Mouse (Mus musculus) cerebellum, adult 11-12 months (tissue): ENCODE results near the gene Cerk.
A peak's percentile ranks its signal among the peaks of the same experiment; 100 is the strongest.
"Not testable (repeated sequence)": the region's sequence is repeated elsewhere in the genome, so short reads cannot be mapped to it uniquely, and the experiment has no call there.

Experiments used
- DNase-seq: peaks from one replicate; pipeline ENCODE4 v3.0.0; 2022

Cerk gene

DNA sequence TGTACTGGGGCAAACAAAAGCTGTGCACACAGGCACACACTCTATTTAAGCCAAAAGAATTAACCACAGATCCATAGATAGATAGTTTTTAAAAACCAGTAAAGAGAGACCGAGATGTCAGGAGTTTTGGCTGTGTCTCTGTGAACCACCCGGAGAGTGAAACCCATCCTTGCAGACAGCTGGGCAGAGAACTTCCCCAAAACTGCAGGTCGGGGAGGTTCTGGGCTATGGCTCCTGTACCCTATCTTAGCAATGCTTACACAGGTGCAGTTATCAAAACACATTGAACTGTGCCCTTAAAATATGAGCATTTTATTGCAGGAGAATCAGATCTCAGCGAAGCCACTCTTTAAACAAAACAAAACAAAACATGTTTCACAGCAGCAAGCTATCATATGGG, 5.5 kb downstream of the Cerk start:
- no peak for DNase-seq

GRCm38 (mm10) chr15:86178594-86178993, 7.3 kb downstream of the Cerk start:
- no peak for DNase-seq

- DNase-seq, result peak; percentile 89
These were observed 8.2 kb downstream of the Cerk start for GRCm38 (mm10) chr15:86177703-86178251.

DNA sequence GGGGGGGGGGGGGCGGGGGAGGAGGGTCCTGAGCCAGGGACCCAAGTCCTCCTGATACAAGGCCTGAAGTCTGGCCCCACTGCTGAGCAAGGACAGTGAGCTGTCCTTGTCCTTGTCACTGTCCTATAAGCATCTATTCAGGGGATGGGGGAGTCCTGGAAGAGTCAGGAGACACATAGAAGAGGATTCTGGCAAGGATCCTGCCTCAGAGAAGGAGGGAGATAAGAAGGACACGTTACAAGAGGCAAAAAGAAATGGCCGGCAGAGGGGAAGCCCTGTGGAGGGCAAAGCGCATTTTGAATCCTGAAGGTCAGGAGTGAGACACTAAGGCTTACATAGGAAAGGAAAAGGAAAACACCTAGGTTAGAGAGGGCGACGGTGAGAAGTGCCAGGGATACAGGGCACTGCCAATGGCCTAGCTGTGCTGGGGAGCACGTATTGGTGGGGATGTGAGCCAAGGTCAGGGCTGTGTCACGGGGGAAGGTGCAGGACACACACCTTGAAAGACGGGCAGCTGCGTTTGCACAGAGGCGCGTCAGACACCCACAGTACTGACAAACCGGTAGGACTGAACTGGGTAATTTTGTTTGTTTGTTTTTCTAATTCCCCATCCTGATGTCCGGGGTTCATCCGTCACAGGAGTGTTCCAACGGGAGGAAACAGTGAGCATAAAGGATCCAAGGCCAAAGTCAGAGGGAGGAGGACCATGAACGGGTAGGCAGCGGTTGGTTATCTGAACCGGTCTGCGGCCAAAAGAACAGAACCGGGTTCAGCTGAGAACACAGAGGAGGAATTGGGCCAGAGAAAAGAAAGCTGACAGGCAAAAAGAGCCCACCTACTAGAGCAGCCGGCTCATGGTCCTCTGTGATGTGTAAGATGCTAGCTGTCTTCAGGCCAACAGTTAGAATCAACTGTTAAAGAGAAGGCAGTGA, 8.9 kb downstream of the Cerk start:
- peak; percentile 48 for DNase-seq

- DNase-seq, result peak; percentile 31
These were observed 9.8 kb downstream of the Cerk start for GRCm38 (mm10) chr15:86176166-86176565.

GRCm38 (mm10) chr15:86175253-86176050, 10.5 kb downstream of the Cerk start:
- no peak for DNase-seq

DNA sequence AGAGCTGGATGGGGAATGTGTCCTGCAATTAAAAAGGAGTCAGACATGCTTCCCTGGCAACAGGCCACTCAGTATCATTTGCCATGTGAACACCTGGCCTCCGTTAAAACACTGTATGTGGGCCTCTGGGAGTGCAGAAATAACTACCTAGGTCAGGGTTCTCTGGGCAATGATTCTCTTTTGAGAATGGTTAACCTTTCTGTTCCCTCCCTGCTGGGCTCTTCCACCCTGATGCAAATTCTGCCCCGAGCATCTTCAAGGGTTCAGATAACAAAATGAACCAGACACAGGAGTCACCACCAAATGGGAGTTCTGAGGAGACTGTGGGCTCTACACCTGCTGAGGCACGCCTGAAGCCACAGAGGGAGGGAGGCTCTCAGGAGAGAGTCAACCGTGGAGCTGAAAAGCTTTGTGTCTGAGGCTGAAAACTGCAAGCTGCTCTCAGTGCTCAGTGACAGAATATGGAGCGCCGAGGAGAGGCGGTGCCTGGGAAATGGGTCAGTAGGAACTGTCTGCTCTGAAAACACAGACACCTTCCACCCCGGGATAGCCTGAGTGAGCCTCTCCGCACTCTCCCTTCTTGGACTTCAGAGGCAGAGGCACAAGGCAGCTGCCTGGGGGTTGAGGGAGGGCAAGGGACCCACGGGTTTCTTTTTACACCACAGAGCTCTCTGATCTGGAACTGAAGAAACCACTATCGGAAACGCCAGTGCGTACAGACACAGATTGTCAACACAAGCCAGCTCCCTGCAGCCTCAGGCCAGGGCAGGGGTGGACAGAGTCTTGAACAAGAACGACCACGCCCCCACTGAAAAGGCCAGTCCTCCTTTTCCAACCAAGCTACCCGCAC, 12.6 kb downstream of the Cerk start:
- no peak for DNase-seq

GRCm38 (mm10) chr15:86172526-86172925, 13.4 kb downstream of the Cerk start:
- peak; percentile 40 for DNase-seq

DNA sequence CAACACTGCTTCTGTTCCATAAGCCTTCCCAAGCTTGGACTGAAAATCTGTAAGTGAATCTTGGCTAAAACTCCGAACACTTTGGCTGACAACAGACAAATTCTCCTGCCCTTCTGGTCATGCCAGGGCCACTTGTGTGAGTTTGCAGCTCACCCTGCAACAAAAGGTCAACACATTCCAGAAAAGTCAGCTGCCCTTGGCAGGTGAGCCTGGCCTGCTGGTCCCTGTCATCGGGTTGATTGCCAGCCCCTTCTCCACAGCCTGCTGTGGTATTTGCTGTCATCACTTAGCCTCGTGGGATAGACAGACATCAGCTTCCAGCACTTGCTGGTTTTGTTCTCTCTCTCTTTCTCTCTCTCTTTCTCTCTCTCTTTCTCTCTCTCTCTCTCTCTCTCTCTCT, 13.8 kb downstream of the Cerk start:
- peak; percentile 35 for DNase-seq

GRCm38 (mm10) chr15:86171316-86171715, 14.6 kb downstream of the Cerk start:
- no peak for DNase-seq

DNA sequence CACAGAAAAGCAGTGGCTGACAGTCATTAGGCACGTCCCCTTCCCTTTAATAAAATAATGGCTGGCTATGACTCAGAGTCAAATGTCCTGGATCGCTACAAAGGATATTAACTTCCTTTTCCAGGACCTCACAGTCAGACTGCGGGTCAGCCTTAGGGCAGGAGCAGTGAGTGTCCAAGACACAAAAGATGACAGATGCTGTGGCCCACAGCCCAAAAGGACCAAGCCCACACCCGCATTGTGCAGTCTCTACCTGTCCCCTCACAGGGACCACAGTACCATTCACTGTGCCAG, 16.2 kb downstream of the Cerk start:
- no peak for DNase-seq

GRCm38 (mm10) chr15:86168941-86169816, 16.8 kb downstream of the Cerk start:
- DNase-seq, result no peak

- peak; percentile 54 for DNase-seq
These were observed 17.5 kb downstream of the Cerk start for GRCm38 (mm10) chr15:86168505-86168867.

DNA sequence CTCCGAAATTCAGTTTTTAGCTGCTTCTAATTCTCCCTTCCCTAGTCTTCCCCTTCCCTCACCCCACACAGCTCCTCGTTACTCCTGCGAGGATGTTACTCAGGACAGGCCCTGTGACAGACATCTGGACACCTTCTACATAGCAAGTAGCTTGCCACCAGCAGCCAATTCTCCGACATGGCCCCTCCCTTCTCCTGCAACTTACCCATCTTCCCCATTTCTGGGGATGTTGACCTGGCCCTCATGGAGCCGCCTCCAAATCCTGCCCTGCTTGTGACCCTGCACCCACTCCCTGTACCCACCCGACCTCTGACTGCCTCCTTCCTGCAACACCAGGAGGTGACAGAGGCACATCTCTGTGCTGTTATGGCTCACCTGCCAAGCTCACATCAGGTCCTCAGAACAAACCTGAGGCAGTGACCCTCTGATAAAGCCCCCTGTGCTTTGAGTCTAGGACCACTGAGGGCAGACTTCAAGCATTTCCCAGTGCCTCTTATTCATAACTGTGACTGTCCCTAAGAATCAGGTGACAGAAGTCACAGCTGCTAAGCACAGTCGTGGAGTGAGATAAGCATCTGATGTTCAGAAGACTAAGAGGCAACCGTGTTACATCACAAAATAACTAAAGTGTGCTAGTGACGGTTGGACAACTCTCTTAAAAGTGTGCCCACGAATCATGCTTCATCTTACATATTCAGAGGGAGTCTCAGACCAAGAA, 18.0 kb downstream of the Cerk start:
- peak; percentile 47 for DNase-seq

DNA sequence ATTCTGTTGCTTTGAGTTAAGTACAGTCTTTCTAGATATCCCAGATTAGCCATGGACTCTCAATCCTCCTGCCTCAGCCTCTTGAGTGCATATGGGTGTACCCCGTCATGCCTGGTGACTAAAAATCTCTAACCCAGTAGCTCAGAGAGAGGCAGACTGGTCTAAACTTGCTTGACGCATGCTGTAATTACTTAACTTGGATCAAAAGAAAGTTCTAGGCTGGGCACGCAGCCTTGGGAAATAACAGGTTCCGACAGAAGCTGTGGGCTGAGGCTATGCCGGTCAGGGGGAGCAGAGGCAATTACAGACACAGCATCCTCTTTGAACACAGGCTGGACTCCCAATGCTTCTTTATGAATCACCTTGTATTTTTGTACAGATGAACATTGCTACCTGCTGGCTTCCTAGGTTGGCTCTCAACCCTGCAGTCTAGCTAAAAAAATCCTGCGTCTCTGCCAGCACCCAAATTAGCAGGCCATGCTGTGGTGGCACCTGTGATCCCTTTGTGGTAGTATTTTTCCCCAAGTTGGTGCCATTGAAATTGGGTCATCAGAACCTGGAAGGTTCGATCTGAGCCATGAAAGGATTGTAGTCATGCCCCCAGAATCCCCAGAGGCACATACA, 18.8 kb downstream of the Cerk start:
- peak; percentile 90 for DNase-seq

DNA sequence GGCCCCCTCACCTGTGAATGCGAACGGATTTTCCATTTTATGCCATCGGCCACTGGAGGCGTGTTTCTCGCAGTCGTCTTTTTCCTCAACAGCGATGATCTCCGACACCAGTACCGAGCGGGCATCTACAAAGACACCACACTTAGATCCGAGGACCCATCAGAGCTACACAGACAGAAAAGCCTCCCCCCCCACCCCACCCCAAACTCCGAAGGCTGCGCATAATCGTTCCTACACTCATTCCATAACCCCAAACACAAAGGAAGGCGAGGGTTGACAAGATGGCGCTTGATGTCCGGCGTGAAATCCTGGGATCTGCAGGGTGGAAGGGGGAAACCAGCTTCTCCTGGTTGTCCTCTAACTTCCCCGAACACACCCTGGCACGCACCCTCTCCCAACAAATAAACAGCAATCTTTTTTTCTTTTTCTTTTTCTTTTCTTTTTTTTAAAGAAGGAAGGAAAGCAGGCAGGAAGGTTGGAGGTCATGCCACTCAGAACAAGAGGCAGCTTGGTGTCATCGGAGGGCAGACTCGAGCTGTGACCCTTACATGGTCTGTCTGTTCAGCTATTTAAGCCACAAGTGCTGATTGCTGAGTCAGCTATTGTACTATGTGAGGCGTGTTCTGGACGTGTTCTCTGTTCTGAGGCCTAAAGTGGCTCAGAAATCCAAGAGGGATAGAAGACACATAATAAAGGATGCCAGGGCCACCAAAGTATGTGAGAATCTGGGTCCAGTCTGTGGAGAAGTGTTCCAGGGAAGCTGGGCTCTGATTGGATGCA, 19.9 kb downstream of the Cerk start:
- DNase-seq, result no peak

DNA sequence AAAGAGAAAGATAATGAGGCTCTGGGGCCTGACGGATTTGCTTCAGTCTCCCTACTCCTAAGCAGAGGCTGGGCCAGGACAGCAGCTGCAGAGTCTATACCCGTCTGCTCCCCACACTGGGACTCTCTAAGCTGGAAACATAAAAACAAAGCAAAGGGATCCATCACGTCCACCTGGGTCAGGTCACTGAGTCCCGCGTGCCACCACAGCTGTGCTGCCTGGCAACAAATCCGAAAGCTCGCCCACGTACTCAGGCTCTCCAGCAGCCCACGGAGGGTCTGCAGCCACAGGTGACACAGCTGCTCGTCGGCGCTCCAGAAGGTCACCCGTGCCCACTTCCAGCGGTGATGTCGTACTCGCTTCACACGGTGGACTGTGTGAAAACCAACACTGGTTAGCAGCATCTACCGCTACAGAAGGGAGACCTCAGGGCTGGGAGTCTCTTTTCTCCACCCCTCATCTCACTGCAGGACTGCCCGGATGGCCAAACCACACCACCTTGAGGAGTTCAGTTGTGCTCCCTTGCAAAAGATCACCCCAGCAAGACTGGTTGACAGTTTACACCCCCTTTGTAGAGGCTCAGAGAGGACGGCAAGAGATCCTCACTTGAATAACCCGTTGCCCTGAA, 21.1 kb downstream of the Cerk start:
- DNase-seq, result no peak

- DNase-seq, result not testable (repeated sequence)
These were observed 24.1 kb downstream of the Cerk start for GRCm38 (mm10) chr15:86161800-86162199.

- DNase-seq, result no peak
These were observed 25.0 kb downstream of the Cerk start for GRCm38 (mm10) chr15:86160906-86161305.
